Mouse (Mus musculus): ENCODE measurements around the gene Map4k4. TPM values are rescaled to one million over a fixed set of nuclear protein-coding genes. Genes with fewer than 3 reads are reported as not detected.

Gene Map4k4
- polyA plus RNA-seq (2012; rRNA removed) = 21.2 and 39.3 TPM in 2 replicates

GRCm38 (mm10) chr1:39900181-39901005 lies at the start of gene Map4k4:
TSS of gene Map4k4 (plus strand) at chr1:39900913.
- 2% methylated on average over 94 of the region's 97 CpGs for WGBS

GRCm38 (mm10) chr1:39855949-39856348 lies 44.8 kb upstream of the Map4k4 start:
- DNase-seq (ENCODE audit: low read depth, low spot score) = no peak
- WGBS = 90% methylated on average over 6 of the region's 6 CpGs

More at GRCm38 (mm10) chr1:39900181-39901005, at the start of gene Map4k4:
- no peak for DNase-seq (ENCODE audit: low read depth, low spot score)

- no peak for DNase-seq (ENCODE audit: low read depth, low spot score)
- 82% methylated on average over 7 of the region's 7 CpGs for WGBS
Measured at GRCm38 (mm10) chr1:39856795-39857447, 43.8 kb upstream of the Map4k4 start.

GRCm38 (mm10) chr1:39857448-39857820 lies 43.3 kb upstream of the Map4k4 start:
- WGBS = 84% methylated on average over 6 of the region's 6 CpGs
- no peak for DNase-seq (ENCODE audit: low read depth, low spot score)

- WGBS = 48% methylated on average over 6 of the region's 6 CpGs
- DNase-seq (ENCODE audit: low read depth, low spot score) = no peak
Measured at GRCm38 (mm10) chr1:39859213-39859612, 41.5 kb upstream of the Map4k4 start.

- WGBS = 91% methylated on average over 9 of the region's 9 CpGs
- DNase-seq (ENCODE audit: low read depth, low spot score) = no peak
Measured at GRCm38 (mm10) chr1:39866367-39867141, 34.2 kb upstream of the Map4k4 start.

- no peak for DNase-seq (ENCODE audit: low read depth, low spot score)
- 84% methylated on average over 7 of the region's 7 CpGs for WGBS
Measured at GRCm38 (mm10) chr1:39867142-39867525, 33.6 kb upstream of the Map4k4 start.

GRCm38 (mm10) chr1:39867966-39868593 lies 32.6 kb upstream of the Map4k4 start:
- no peak for DNase-seq (ENCODE audit: low read depth, low spot score)
- WGBS = 21% methylated on average over 6 of the region's 6 CpGs

GRCm38 (mm10) chr1:39868825-39869571 lies 31.7 kb upstream of the Map4k4 start:
- 33% methylated on average over 10 of the region's 10 CpGs for WGBS
- DNase-seq (ENCODE audit: low read depth, low spot score) = no peak

GRCm38 (mm10) chr1:39869721-39870201 lies 31.0 kb upstream of the Map4k4 start:
- no peak for DNase-seq (ENCODE audit: low read depth, low spot score)
- WGBS = 87% methylated on average over 12 of the region's 12 CpGs

- 67% methylated on average over 3 of the region's 3 CpGs for WGBS
- no peak for DNase-seq (ENCODE audit: low read depth, low spot score)
Measured at GRCm38 (mm10) chr1:39877981-39878380, 22.7 kb upstream of the Map4k4 start.

- no peak for DNase-seq (ENCODE audit: low read depth, low spot score)
- WGBS = 71% methylated on average over 4 of the region's 4 CpGs
Measured at GRCm38 (mm10) chr1:39882505-39882904, 18.2 kb upstream of the Map4k4 start.

GRCm38 (mm10) chr1:39884803-39885515 lies 15.8 kb upstream of the Map4k4 start:
- 56% methylated on average over 16 of the region's 16 CpGs for WGBS
- DNase-seq (ENCODE audit: low read depth, low spot score) = no peak

- no peak for DNase-seq (ENCODE audit: low read depth, low spot score)
- 16% methylated on average over 1 of the region's 1 CpGs for WGBS
Measured at GRCm38 (mm10) chr1:39887997-39888396, 12.7 kb upstream of the Map4k4 start.

- WGBS = 70% methylated on average over 8 of the region's 8 CpGs
- no peak for DNase-seq (ENCODE audit: low read depth, low spot score)
Measured at GRCm38 (mm10) chr1:39889429-39889828, 11.3 kb upstream of the Map4k4 start.

GRCm38 (mm10) chr1:39889973-39890372 lies 10.7 kb upstream of the Map4k4 start:
- WGBS = 94% methylated on average over 6 of the region's 6 CpGs
- no peak for DNase-seq (ENCODE audit: low read depth, low spot score)

GRCm38 (mm10) chr1:39893153-39893880 lies 7.4 kb upstream of the Map4k4 start:
- 93% methylated on average over 11 of the region's 11 CpGs for WGBS
- DNase-seq (ENCODE audit: low read depth, low spot score) = no peak

GRCm38 (mm10) chr1:39895097-39895496 lies 5.6 kb upstream of the Map4k4 start:
- WGBS = 4% methylated on average over 2 of the region's 2 CpGs

More at GRCm38 (mm10) chr1:39895097-39895496, 5.6 kb upstream of the Map4k4 start:
- no peak for DNase-seq (ENCODE audit: low read depth, low spot score)

Data from large intestine, adult 2 months (tissue).